Mouse (Mus musculus) lung, postnatal 0 days (tissue): ENCODE data around the gene Tbccd1.

Experiments
- CTCF ChIP-seq: IDR thresholded peaks from 2 replicates; pipeline ENCODE4 v1.5.1; 2016; ENCODE audit warnings: antibody characterized with exemption, mild to moderate bottlenecking
- EP300 ChIP-seq: IDR thresholded peaks from 2 replicates; pipeline ENCODE4 v1.6.1; 2016; ENCODE audit warnings: antibody characterized with exemption, mild to moderate bottlenecking, control low read depth

GRCm38 (mm10) chr16:22891733-22892154 lies 34.3 kb upstream of the Tbccd1 start:
- TF ChIP-seq CTCF (no peak), EP300 (no peak)
